Mouse (Mus musculus): Measurements from ENCODE around the gene Dnah17.

Dnah17 gene

GRCm38 (mm10) chr11:118015381-118016145 is 114.9 kb downstream of the Dnah17 start:
- no peak for DNase-seq

- DNase-seq = no peak
Observed at GRCm38 (mm10) chr11:118014391-118014995, 115.9 kb downstream of the Dnah17 start.

- DNase-seq = no peak
Observed at GRCm38 (mm10) chr11:118013339-118013738, 117.1 kb downstream of the Dnah17 start.

- no peak for DNase-seq
Observed at GRCm38 (mm10) chr11:118012595-118012994, 117.8 kb downstream of the Dnah17 start.

GRCm38 (mm10) chr11:118009865-118010571 is 120.4 kb downstream of the Dnah17 start:
- peak; percentile 41 for DNase-seq

GRCm38 (mm10) chr11:118008843-118009242 is 121.6 kb downstream of the Dnah17 start:
- DNase-seq = no peak

GRCm38 (mm10) chr11:118008144-118008805 is 122.2 kb downstream of the Dnah17 start:
- DNase-seq = no peak

- DNase-seq = no peak
Observed at GRCm38 (mm10) chr11:118007460-118008143, 122.8 kb downstream of the Dnah17 start.

GRCm38 (mm10) chr11:118004217-118004616 is 126.2 kb downstream of the Dnah17 start:
- DNase-seq = peak; percentile 70

- DNase-seq = peak; percentile 59
Observed at GRCm38 (mm10) chr11:118003718-118004117, 126.7 kb downstream of the Dnah17 start.

- DNase-seq = no peak
Observed at GRCm38 (mm10) chr11:118003176-118003575, 127.3 kb downstream of the Dnah17 start.

GRCm38 (mm10) chr11:118000565-118001215 is 129.7 kb downstream of the Dnah17 start:
- no peak for DNase-seq

GRCm38 (mm10) chr11:118000083-118000482 is 130.4 kb downstream of the Dnah17 start:
- no peak for DNase-seq

GRCm38 (mm10) chr11:117999260-117999934 is 131.0 kb downstream of the Dnah17 start:
- no peak for DNase-seq

- no peak for DNase-seq
Observed at GRCm38 (mm10) chr11:117998356-117998755, 132.1 kb downstream of the Dnah17 start.

GRCm38 (mm10) chr11:117997085-117997484 is 133.3 kb downstream of the Dnah17 start:
- DNase-seq = no peak

- no peak for DNase-seq
Observed at GRCm38 (mm10) chr11:117996066-117996465, 134.4 kb downstream of the Dnah17 start.

- DNase-seq = no peak
Observed at GRCm38 (mm10) chr11:117995661-117996060, 134.8 kb downstream of the Dnah17 start.

- DNase-seq = no peak
Observed at GRCm38 (mm10) chr11:117995255-117995654, 135.2 kb downstream of the Dnah17 start.

- DNase-seq = peak; percentile 60
Observed at GRCm38 (mm10) chr11:117994250-117995057, 136.0 kb downstream of the Dnah17 start.

All from kidney, postnatal 14 days (tissue).